Mouse (Mus musculus) forebrain, embryonic 11.5 days (tissue): Measurements from ENCODE around the gene Gm21988. TPM values are rescaled to one million over a fixed set of nuclear protein-coding genes. Genes with fewer than 3 reads are reported as not detected.
A peak's percentile ranks its signal among the peaks of the same experiment; 100 is the strongest.

Experiments used
- ATAC-seq: fragments of 200-750 bp; cut with Nextera tagmentation; replicated peaks from 2 replicates; pipeline ENCODE4 v1.8.0; 2017; ENCODE audit warnings: moderate TSS enrichment; ENCODE audit not compliant: low FRiP score
- DNase-seq: peaks from one replicate; pipeline ENCODE4 v3.0.0-alpha.2; 2017; ENCODE audit warnings: low spot score
- H3K27ac ChIP-seq: fragments of 300-500 bp; sonication (generic); 2 replicates; pipeline ENCODE4 v1.5.1; 2014; ENCODE audit warnings: low read depth, low read length
- H3K27me3 ChIP-seq: fragments of 300-500 bp; sonication (generic); 2 replicates; pipeline ENCODE4 v1.6.1; 2014; ENCODE audit warnings: mild to moderate bottlenecking, low read length, mixed read lengths; ENCODE audit not compliant: control insufficient read depth, insufficient read depth
- H3K36me3 ChIP-seq: fragments of 300-500 bp; sonication (generic); 2 replicates; pipeline ENCODE4 v1.6.1; 2014; ENCODE audit warnings: mild to moderate bottlenecking, low read length, moderate library complexity, mixed read lengths; ENCODE audit not compliant: control insufficient read depth, insufficient read depth
- H3K4me1 ChIP-seq: fragments of 300-500 bp; sonication (generic); replicated peaks from 2 replicates; pipeline ENCODE4 v1.6.1; 2014; ENCODE audit warnings: low read length, mixed read lengths; ENCODE audit not compliant: control insufficient read depth, insufficient read depth
- H3K4me2 ChIP-seq: fragments of 300-500 bp; sonication (generic); 2 replicates; pipeline ENCODE4 v1.6.1; 2014; ENCODE audit warnings: low read depth, mild to moderate bottlenecking, low read length, moderate library complexity, mixed read lengths; ENCODE audit not compliant: severe bottlenecking
- H3K4me3 ChIP-seq: fragments of 300-500 bp; sonication (generic); 2 replicates; pipeline ENCODE4 v1.5.1; 2014; ENCODE audit warnings: low read depth, low read length
- H3K9ac ChIP-seq: fragments of 300-500 bp; sonication (generic); 2 replicates; pipeline ENCODE4 v1.6.1; 2014; ENCODE audit warnings: low read length
- H3K9me3 ChIP-seq: fragments of 300-500 bp; sonication (generic); 2 replicates; pipeline ENCODE4 v1.6.1; 2016; ENCODE audit warnings: low read length, mixed read lengths; ENCODE audit not compliant: control insufficient read depth
- WGBS: fragments of 180-500 bp; shearing (Covaris S2); extraction: QIAGEN DNeasy Blood & Tissue Kit; methylation state at CpG from one replicate; pipeline ENCODE4 v1.1.7; 2014; 5-methylcytosine and 5-hydroxymethylcytosine counted together
- microRNA counts: library from miRNA; unstranded; fragments of <30 nt; microRNA quantifications from one replicate; lab custom pipeline; 2015
- microRNA-seq: library from miRNA; unstranded; fragments of <30 nt; microRNA quantifications from one replicate; pipeline ENCODE4, GENCODE M21; 2016; ENCODE audit not compliant: insufficient number of aligned reads
- polyA plus RNA-seq: library from polyadenylated mRNA; unstranded; fragments of >200 nt; fragmentation: Nextera tagmentation; extraction: Ambion mirVana; gene quantifications from 2 replicates; pipeline ENCODE4 v1.2.1, GENCODE M21; 2014

The Gm21988 gene
- polyA plus RNA-seq, 1 experiment from 2014 or later = 9.8 TPM

DNA sequence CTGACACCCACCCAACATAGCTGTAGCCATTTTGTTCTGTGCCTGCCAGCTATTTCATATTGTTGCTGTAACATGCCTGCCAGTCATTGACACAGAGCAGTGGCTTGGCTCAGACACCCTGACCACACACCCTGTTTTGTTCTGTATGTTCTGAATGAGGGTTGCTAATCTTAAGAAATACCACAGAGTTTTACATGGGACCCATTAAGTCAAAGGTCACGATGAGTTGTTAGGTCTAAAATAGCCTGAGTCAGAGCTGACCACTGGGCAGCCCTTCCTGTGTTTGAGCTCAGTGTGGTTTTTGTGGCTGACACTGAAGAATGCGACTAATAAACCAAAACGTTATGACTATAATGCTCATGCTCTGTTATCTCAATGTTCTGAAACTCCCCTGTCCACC, 41.3 kb downstream of the Gm21988 start:
- no peak for ATAC-seq
- H3K4me3 ChIP-seq = no peak overlapping the region
- 87% methylated on average over 3 of the region's 3 CpGs for WGBS

DNA sequence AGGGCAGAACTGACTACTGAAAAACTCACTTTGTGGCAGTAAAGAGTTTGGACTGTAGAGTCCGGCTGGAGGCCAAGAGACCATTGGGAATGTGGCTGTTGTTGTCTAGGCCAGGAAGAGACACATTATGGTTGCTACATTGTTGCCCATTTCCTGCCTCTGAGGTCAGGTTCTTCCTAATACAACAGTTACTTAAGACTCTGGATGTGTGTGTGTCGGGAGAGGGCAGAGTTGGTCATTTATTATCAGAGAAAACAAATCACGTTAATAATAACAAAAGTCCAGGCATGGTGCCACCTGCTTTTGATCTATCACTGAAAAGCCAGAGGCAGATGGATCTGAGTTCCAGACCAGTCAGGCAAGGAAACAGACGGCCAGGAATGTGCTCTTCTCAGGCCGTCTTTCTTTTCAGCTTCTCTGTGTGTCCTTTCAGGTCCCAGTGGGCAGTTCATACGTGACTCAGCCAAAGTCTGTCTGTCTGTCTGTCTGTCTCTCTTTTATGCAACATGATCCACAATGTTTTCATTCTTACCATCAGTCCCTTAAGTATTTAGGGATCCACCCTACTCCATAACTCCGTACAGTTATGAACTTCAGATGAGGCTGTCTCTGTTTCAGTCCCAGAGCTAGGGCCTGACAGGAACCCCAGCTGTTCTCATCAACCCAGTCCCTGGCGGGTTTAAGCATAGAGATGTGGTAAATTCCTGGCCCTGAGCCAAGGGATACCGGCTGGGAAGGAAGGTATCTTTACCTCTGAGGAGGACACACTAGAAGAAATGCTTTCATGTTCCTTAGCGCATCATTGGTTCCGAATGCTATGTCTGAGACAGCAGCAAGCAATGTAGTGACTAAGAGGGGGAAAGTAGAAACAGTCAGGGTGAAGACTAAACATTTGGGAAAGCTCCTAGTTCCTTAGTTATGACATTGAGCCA, 46.0 kb downstream of the Gm21988 start:
- H3K4me3 ChIP-seq = no peak overlapping the region

More for the DNA sequence above, 41.3 kb downstream of the Gm21988 start:
- Histone ChIP-seq H3K27me3 (no peaks in the 10 kb centered on the region), H3K36me3 (no peaks in the 10 kb centered on the region), H3K9me3 (no peaks in the 10 kb centered on the region), H3K4me1 (no peaks in the 10 kb centered on the region), H3K4me2 (no peak overlapping the region), H3K27ac (no peak overlapping the region), H3K9ac (no peak overlapping the region)
- no peak for DNase-seq

DNA sequence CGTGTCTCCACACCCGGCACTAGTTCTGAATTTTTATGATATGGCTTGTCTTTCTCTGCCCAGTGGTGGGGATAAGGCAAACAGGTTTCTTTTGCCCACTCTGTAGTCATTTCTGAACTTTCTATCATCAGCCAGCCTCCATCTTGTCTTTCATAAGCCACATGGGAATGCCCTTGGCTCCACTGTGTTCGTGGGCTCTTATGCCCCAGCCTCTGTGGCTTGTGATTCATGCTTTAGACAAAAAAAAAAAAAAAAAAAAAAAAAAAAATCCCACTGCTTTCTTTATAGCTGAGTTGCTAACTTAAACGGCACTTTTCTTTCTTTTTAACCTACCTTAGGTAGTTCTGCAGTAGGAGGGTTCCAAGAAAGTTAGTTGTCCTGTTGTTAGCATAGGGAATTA, 47.5 kb downstream of the Gm21988 start:
- H3K4me3 ChIP-seq = no peak overlapping the region
- no peaks in the 10 kb centered on the region for H3K4me1 ChIP-seq
- H3K36me3 ChIP-seq = no peaks in the 10 kb centered on the region
- no peak for DNase-seq
- no peak overlapping the region for H3K27ac ChIP-seq
- no peak overlapping the region for H3K4me2 ChIP-seq
- H3K27me3 ChIP-seq = no peaks in the 10 kb centered on the region
- no peaks in the 10 kb centered on the region for H3K9me3 ChIP-seq
- 85% methylated on average over 4 of the region's 4 CpGs for WGBS
- no peak overlapping the region for H3K9ac ChIP-seq
- ATAC-seq = no peak

More for the DNA sequence above, 46.0 kb downstream of the Gm21988 start:
- H3K9me3 ChIP-seq = no peaks in the 10 kb centered on the region
- H3K4me2 ChIP-seq = no peak overlapping the region
- 70% methylated on average over 11 of the region's 11 CpGs for WGBS
- no peaks in the 10 kb centered on the region for H3K27me3 ChIP-seq
- no peak overlapping the region for H3K9ac ChIP-seq
- no peak overlapping the region for H3K27ac ChIP-seq
- H3K4me1 ChIP-seq = no peaks in the 10 kb centered on the region
- no peaks in the 10 kb centered on the region for H3K36me3 ChIP-seq
- no peak for ATAC-seq
- DNase-seq = no peak

DNA sequence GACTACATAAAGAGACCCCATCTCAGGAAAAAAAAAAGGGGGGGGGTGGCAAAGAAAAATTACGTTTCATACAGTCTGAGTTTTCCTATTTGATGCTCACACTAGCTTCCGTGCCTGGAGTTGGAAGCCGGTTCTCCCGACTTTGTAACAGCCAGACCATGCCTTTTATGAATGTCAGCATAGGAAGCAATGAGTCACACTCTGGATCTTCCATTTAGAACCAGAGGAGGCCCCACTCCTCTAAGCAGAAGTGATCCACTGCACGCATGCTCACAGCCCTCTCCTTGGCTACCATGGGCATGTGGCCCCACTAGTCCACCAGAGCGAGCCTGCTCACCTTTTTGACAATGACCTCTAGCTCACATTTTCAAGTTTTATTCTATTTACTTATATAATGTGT, 48.4 kb downstream of the Gm21988 start:
- no peak overlapping the region for H3K27ac ChIP-seq
- no peaks in the 10 kb centered on the region for H3K9me3 ChIP-seq
- no peaks in the 10 kb centered on the region for H3K4me1 ChIP-seq
- H3K4me2 ChIP-seq = no peak overlapping the region
- no peak overlapping the region for H3K4me3 ChIP-seq
- no peaks in the 10 kb centered on the region for H3K36me3 ChIP-seq
- H3K27me3 ChIP-seq = no peaks in the 10 kb centered on the region
- no peak for ATAC-seq
- WGBS = 89% methylated on average over 6 of the region's 6 CpGs
- H3K9ac ChIP-seq = no peak overlapping the region
- no peak for DNase-seq

DNA sequence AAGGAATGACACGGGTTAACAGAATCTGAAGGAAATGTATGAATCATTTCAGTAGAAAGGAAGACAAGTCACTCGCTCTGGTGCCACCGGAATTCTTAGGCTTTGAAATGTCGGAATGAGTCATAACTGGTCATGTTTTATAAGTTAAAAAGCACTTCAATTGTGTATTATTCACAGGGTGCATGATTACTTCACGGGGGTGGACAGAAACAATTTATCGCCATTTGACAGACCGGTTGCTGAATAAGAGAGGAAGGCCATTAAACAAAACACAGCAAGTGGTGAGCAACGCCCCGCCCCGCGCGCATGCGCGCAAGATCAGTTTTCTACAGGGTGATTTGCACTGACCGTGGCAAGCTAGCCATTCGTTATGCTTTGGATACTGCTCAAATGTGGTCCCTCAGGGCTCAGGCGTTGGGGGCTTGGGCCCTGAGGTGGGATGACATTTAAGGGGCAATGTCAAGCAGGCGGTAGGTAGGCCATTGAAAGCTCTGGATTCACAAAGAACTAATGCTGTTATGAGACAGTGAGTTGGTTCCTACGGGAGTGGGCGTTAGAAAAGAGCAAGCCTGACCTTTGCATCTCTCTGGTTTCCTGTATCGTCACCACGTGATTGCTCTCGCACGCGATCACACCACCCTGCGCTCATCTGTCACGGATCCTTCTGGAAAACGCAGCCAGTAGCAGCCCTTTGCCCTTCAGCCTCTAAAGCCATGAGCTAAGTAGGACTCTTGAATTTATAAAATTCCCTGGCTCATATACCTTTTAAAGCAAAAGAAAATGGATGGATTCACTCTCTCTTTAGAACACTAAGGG, 50.1 kb downstream of the Gm21988 start:
- DNase-seq (no peak), ATAC-seq (no peak)
- Histone ChIP-seq H3K9me3 (no peaks in the 10 kb centered on the region), H3K4me1 (no peaks in the 10 kb centered on the region), H3K27ac (no peak overlapping the region), H3K36me3 (no peaks in the 10 kb centered on the region), H3K27me3 (no peaks in the 10 kb centered on the region), H3K4me2 (no peak overlapping the region), H3K9ac (no peak overlapping the region), H3K4me3 (no peak overlapping the region)
- 90% methylated on average over 28 of the region's 28 CpGs for WGBS

MicroRNA genes within 50 kb of the gene (microRNA counts, 519-probe panel; counts per million panel counts)
- microRNA mmu-miR-195 (lab: Ali Mortazavi, UCI) (3,327 counts per million, percentile 15 among the panel's probes with 10 or more counts), microRNA mmu-miR-497 (lab: Ali Mortazavi, UCI) (31.2 counts per million)

Small RNAs within 50 kb of the gene (microRNA-seq; reads per million reads assigned to microRNA genes)
- gene Mir195a (518 reads per million, percentile 59 among the genes with 10 or more reads in this experiment), gene Mir497 (not detected), gene Mir497b (not detected)

Other genes starting within 250 kb of the Gm21988 start
- gene Gabarap, start 248.7 kb downstream of the Gm21988 start, polyA plus RNA-seq = 472 and 477 TPM in 2 replicates
- 61.4 and 63.0 TPM in 2 replicates for gene Phf23, start 244.1 kb downstream of the Gm21988 start, polyA plus RNA-seq
- gene Dvl2, start 239.2 kb downstream of the Gm21988 start, polyA plus RNA-seq = 43.9 and 47.6 TPM in 2 replicates
- gene Acadvl, start 224.4 kb downstream of the Gm21988 start, polyA plus RNA-seq = 44.0 and 47.6 TPM in 2 replicates
- gene Dlg4, start 222.9 kb downstream of the Gm21988 start, polyA plus RNA-seq = 18.2 and 21.5 TPM in 2 replicates
- 0.88 and 0.99 TPM in 2 replicates for gene Asgr1, start 185.7 kb downstream of the Gm21988 start, polyA plus RNA-seq
- not detected in 2 replicates for gene Asgr2, start 147.2 kb downstream of the Gm21988 start, polyA plus RNA-seq
- not detected in 2 replicates for gene Mgl2, start 109.5 kb downstream of the Gm21988 start, polyA plus RNA-seq
- 0.44 TPM in 1 of 2 replicates, not detected in the other for gene Clec10a, start 83.6 kb downstream of the Gm21988 start, polyA plus RNA-seq
- gene Slc16a11, start 27.1 kb downstream of the Gm21988 start, polyA plus RNA-seq = 0.91 and 1.0 TPM in 2 replicates
- gene Slc16a13, start 18.8 kb downstream of the Gm21988 start, polyA plus RNA-seq = 14.6 and 15.8 TPM in 2 replicates
- gene Bcl6b, start 10.0 kb downstream of the Gm21988 start, polyA plus RNA-seq = 4.9 and 6.8 TPM in 2 replicates
- gene 0610010K14Rik, start 1.9 kb downstream of the Gm21988 start, polyA plus RNA-seq = 202 and 223 TPM in 2 replicates
- 97.8 and 110 TPM in 2 replicates for gene Rnasek, start within 50 bp of the Gm21988 start, polyA plus RNA-seq
- 2.5 and 2.7 TPM in 2 replicates for gene Alox12, start 15.5 kb upstream of the Gm21988 start, polyA plus RNA-seq
- gene Alox12e, start 82.8 kb upstream of the Gm21988 start, polyA plus RNA-seq = not detected in 2 replicates
- gene Alox15, start 112.2 kb upstream of the Gm21988 start, polyA plus RNA-seq = 0.17 and 0.21 TPM in 2 replicates
- gene Pelp1, start 170.2 kb upstream of the Gm21988 start, polyA plus RNA-seq = 51.0 and 52.2 TPM in 2 replicates
- 44.0 and 47.9 TPM in 2 replicates for gene Arrb2, start 192.8 kb upstream of the Gm21988 start, polyA plus RNA-seq
- 40.9 and 46.0 TPM in 2 replicates for gene Med11, start 212.1 kb upstream of the Gm21988 start, polyA plus RNA-seq
- 0.21 and 0.27 TPM in 2 replicates for gene Zmynd15, start 219.6 kb upstream of the Gm21988 start, polyA plus RNA-seq
- gene Cxcl16, start 220.2 kb upstream of the Gm21988 start, polyA plus RNA-seq = 0.81 and 1.1 TPM in 2 replicates